Mouse (Mus musculus) right cerebral cortex, postnatal 10 days (tissue): Measurements from ENCODE around the gene Casc4.

Source experiments
- DNase-seq, 2 experiments: peaks; one replicate each; pipeline ENCODE4 v3.0.0; 2021; ENCODE audit warnings: low spot score in 2 of 2

Casc4 gene

DNA sequence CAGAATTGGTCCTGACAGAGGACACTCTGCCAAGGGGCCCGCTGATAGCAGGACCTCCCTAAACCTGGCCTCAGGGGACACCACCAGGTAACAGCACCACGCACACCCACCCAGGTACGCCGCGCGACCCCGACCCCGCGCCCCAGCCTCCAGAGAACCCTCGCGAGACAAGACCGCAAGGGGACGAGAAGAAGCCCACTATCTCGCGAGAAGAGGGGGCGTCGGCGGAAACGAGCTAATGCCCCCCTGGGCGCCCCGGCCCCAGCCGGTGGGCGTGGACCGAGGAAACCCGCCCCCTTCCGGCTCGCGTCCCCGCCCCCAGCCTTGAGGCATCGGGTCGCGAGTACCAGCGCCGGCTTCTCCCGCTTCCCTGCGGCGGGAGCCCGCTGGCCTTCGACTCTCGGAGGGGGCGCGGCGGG lies at the start of gene Casc4:
Casc4 (plus strand) TSS at position 339 of the 419 bp plus-strand sequence.
- peak; percentile 97 for DNase-seq

DNA sequence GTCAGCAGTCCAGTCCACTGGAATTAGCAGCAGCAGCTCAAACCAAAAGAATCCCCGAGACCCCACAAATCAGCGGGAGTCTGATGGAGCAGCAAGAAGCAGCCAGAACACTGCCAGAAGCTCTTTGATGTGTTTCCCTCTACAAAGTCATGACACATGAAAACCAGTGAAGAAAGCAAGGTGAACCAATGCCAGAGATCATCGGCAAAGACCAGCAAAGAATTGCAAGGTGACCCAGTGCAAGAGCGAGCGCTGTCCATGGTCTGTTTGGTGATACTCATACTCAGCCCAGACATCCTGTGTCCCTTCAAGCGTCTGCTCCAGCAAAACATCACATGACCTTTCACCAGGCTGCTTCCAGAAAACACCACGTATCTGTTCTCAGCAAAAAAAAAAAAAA lies 45.0 kb upstream of the Casc4 start:
- no peak for DNase-seq

DNA sequence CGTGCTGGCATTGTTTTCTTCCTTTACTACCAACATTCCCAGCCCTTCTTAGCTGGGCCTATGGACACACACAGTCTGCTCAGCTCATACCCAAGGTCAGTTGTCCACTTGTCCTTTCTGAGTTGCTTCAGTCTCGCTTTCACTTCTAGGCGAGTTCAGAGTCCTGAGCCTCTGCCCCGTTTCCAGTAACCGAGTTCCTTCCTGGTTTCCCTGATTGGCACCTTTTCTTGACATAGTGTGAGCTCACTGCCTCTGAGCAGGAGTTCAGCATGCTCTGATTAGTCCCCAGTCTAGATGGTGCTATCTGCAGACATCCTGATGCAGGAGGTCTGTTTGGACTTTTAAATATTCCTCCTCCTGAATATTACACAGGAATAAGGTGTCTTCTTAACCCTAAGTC lies 42.1 kb upstream of the Casc4 start:
- DNase-seq, result no peak

DNA sequence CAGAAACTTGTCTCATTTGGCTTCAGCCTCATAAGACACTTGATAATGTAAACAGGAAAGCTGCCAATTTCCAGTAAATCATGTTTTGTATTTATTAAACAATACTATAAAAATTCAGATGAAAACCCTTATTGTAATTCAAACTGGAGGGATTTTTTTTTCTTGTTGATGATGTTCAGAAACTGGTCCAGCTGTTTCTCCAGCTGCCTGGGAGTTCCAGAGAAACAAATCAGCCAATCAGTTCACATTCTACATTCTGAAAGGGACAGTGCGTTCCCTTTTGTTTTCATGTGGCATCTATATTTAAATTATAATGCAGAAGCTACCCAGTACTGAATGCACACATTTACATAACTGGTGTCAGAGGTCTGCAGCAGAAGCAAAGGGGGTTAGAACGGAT lies 40.6 kb upstream of the Casc4 start:
- no peak for DNase-seq

DNA sequence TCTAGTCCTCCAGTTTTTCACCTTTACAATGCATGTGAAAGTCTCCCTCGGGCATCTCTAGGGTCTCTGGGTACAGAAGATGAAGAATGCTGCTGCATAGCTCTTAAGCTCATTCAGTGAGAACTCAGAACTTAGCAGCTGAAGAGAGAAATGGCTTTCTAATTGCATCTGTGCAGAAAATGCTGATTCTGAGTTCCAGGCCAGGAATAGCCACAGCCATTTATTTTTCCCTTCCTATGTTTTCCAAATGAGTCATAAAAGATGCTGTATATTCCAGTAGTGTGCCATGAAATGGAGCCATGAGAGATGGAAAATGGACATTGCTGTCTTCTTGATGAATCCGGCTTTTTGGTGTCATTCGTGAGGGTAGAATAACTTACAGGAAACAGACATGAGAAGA lies 38.4 kb upstream of the Casc4 start:
- no peak for DNase-seq

GRCm38 (mm10) chr2:121832484-121832894 lies 34.3 kb upstream of the Casc4 start:
- peak; percentile 65 to 66 for DNase-seq

GRCm38 (mm10) chr2:121834926-121835325 lies 31.8 kb upstream of the Casc4 start:
- no peak for DNase-seq

DNA sequence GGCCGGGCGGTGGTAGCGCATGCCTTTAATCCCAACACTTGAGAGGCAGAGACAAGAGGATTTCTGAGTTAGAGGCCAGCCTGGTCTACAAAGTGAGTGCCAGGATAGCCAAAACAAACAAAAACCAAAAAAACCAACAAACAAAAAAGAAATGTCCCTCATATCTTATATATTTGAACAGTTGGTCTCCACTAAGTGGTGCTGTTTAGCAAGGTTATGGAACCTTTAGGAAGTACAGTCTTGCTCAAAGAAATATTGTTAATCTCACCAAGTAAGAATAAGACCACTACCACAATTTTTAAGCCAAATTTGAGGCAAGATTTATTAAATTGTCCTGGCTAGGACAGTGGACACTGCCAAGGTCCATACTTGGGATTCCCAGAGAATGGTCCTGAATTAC lies 25.3 kb upstream of the Casc4 start:
- DNase-seq, result no peak

GRCm38 (mm10) chr2:121842249-121842648 lies 24.5 kb upstream of the Casc4 start:
- no peak for DNase-seq

- DNase-seq, result no peak
These were observed 20.7 kb upstream of the Casc4 start for GRCm38 (mm10) chr2:121846050-121846449.

DNA sequence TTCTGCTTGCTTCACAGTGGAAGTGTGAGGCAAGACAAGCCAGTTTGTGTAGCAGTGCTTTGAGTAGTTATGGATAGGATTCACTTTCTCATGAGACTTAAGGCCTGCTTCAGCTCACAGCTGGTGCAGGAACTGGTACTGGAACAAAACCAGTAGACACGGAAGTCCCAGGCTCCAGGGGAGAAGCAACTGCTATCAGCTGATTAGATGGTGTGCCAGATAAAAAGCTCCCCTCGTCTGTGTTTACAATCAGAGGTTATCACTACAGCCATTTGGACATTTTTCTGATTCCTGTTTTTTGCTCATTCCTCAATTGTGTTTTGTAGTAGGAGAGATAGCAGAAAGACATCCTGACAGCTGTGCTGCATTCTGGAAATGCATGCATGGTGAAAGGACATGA lies 14.7 kb upstream of the Casc4 start:
- DNase-seq, result no peak

GRCm38 (mm10) chr2:121853974-121854373 lies 12.8 kb upstream of the Casc4 start:
- DNase-seq, result no peak

GRCm38 (mm10) chr2:121859380-121859980 lies 7.3 kb upstream of the Casc4 start:
- DNase-seq, result no peak

DNA sequence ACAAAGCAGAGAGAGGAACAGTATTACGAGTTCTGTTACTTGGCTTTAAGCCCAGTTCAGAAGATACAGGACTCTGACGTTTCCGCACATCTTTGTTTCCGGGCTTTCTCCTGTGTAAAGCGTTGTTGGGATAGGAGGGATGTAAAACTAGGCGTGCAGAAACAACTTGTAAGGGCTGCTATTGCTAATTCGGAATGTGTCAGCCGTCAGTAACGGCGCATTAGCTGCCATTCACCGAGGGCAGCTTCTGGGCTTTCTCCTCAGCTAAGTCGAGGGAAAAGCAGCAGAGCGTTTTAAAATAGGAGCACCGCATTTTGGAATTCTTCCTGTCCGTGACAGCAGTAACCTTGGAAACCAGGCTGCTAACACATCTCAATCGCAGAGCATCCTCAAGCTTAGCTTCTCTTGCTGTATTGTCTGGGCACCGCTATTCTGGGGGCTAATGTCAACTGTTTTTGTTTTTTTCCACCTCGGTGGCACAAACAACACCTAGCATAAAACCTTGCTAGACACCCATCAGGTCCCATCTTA lies 634 bp upstream of the Casc4 start:
- DNase-seq, result peak; percentile 56 to 68

DNA sequence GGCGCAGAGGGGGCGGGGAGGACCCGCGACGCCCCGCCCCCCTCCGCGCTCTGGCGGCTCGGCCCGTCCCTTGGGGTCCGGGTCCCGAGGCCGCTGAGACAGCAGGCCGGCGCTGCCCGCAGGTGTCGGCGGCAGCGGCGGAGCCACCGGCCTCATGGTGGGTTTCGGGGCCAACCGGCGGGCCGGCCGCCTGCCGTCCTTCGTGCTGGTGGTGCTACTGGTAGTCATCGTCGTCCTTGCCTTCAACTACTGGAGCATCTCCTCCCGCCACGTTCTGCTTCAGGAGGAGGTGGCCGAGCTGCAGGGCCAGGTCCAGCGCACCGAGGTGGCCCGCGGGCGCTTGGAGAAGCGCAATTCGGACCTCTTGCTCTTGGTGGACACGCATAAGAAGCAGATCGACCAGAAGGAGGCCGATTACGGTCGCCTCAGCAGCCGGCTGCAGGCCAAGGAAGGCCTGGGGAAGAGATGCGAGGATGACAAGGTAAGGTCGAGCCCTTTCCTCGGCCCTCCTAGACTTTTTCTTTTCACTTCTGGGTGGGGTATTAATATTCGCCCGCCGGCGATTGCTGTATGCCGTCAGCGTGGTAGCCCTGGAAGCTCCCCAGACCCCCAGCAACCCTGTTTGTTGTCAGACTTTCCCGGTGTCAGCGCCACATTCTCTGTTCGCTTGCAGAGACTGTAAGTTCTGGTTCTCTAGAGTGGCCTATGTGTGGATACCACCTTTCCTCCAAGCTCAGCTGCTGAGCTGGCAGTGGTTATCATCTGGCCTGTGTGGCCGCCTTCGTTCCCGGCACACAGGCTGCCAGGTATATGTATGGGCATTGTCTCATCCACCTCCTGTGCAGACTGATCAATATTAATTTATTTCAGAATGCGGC lies 520 bp downstream of the Casc4 start:
- no peak for DNase-seq

DNA sequence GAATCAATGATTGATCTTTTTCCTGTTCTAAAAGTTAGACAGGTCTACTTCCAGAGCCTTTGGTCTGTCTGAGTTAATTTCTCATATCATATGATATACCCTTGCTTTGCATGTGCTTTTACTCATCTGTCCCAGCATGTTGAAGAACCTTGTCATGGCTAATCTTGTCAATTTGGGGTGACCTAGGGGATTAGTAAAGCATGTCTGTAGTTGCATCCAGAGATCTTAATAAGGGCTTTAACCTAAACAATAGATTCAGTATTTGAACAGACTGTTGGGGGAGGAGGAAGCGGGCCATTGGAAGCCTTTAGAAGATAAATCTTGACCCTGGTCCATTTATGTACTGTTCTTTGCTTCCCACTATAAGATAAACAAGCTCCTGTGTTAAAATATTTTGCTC lies 12.7 kb downstream of the Casc4 start:
- no peak for DNase-seq

GRCm38 (mm10) chr2:121885509-121886106 lies 18.8 kb downstream of the Casc4 start:
- no peak for DNase-seq

GRCm38 (mm10) chr2:121886406-121886805 lies 19.6 kb downstream of the Casc4 start:
- no peak for DNase-seq

GRCm38 (mm10) chr2:121888720-121889497 lies 22.1 kb downstream of the Casc4 start:
- DNase-seq, result no peak

- no peak for DNase-seq
These were observed 28.5 kb downstream of the Casc4 start for GRCm38 (mm10) chr2:121895261-121895660.

DNA sequence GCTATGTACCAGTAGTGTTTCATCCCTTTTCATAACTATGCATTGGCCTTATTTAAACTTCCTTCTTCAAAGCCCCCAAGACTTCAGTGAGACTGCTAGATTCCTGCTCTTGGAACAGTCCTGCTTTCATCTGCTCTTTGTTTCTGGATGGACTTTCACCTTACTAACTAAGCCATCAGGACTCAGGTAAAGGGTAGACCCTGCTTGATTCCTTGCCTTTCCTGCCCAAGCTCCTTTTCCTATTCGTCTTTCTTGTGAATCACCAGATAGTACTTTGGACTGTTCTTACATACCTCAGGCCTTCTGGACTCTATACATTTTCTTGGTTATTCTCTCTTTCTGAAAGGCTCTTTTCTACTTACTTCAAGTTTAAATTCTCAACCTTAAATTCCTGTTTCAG lies 30.1 kb downstream of the Casc4 start:
- DNase-seq, result no peak

DNA sequence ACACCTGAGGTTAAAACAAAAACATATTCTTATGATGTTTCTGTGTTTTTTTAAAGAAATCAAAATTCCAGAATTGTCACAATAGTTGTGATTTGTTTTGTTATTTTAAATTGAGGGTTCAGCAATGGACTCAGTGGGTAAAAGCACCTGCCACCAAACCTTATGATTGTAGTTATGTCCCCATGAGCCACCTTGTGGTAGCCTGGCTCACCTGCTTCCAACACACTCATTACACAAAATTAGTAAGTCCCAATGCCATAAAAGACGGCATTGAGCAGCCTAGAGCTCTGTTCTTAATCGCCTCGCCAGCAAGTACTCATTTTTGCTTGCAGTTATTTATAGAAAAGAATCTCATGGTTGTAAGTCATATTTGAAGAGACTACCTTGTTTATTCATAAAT lies 43.2 kb downstream of the Casc4 start:
- no peak for DNase-seq
